Comparison of ENCODE assay signal across 18 mouse cellular contexts in the genomic region with DNA sequence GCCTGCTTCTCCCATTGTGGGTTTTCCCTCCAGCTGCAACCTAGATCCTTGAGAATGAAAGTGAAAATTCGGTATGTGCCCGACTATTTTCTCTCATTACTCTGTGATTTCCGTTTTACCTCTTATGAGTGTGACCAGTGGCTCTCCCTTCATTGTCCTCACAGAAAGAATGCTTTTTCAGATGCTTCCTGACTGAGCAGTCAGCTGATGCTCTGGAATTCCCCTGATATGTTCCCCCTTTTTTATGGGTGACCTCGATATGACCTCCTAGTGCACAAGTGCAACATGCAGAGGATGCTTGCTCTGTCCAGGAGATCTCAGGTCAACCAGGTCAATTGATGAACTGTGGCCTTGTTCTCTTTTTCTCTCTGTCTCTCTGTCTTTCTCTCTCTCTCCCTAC. TPM values are rescaled to one million over a fixed set of nuclear protein-coding genes. Genes with fewer than 3 reads are reported as not detected.
DNase-seq lines count a peak whose midpoint lies in the region; ATAC-seq and TF ChIP-seq lines count a peak whose summit lies in the region.
"Had no signal": no experiment of that assay in that cellular context is flagged by ENCODE, and none has a peak within 500 bp of the region (broad histone marks: within the 10 kb centered on the region; RNA-seq: fewer than 3 reads in every experiment).

No protein-coding gene starts in this region.

- intact Hi-C loops in heart, adult 2 months (cut with DNase I), result loop anchor here (5.0 kb wide), 1 partner anchor 85 kb away; no protein-coding TSS in a partner anchor

- no peak overlapping the region for H3K4me2 ChIP-seq in heart, embryonic 11.5 days
- H3K4me2 ChIP-seq in heart, postnatal 0 days (ENCODE audit: low read depth, low read length), result no peak overlapping the region
- H3K4me2 ChIP-seq: hindbrain, embryonic 13.5 days; intestine, embryonic 15.5 days; limb, embryonic 15.5 days; lung, embryonic 15.5 days; neural tube, embryonic 13.5 days had no signal

- no peak for TF ChIP-seq POLR2A in heart, adult 2 months (IDR thresholded peaks at IDR 0.05; ENCODE audit: insufficient read depth, low read depth, low read length)

- no peak overlapping the region for H3K4me3 ChIP-seq in heart, adult 2 months
- H3K4me3 ChIP-seq in heart, embryonic 11.5 days (ENCODE audit: low read depth, low read length), result no peak overlapping the region
- H3K4me3 ChIP-seq in heart, postnatal 0 days (ENCODE audit: low read depth, low read length), result no peak overlapping the region
- H3K4me3 ChIP-seq: hindbrain, embryonic 13.5 days; intestine, embryonic 15.5 days; limb, embryonic 15.5 days; lung, embryonic 15.5 days; midbrain, embryonic 10.5 days; neural tube, embryonic 13.5 days had no signal

- 0 out of 2 replicates have a peak, but pooled peaks have one; percentile 6 for TF ChIP-seq EP300 in heart, adult 2 months (IDR thresholded peaks at IDR 0.05; ENCODE audit: insufficient read depth, low read depth, low read length)
- TF ChIP-seq EP300 in heart, postnatal 0 days (IDR thresholded peaks at IDR 0.05; ENCODE audit: low read depth), result 0 out of 2 replicates have a peak, but pooled peaks have one; percentile 71

- no peaks in the 10 kb centered on the region for H3K9me3 ChIP-seq in heart, embryonic 11.5 days (replicated peaks; ENCODE audit: control insufficient read depth, low read length)
- H3K9me3 ChIP-seq in heart, postnatal 0 days (replicated peaks; ENCODE audit: control insufficient read depth, low read length), result no peaks in the 10 kb centered on the region
- H3K9me3 ChIP-seq: intestine, embryonic 15.5 days; limb, embryonic 15.5 days; lung, embryonic 15.5 days; midbrain, embryonic 10.5 days; neural tube, embryonic 13.5 days had no signal

- H3K9ac ChIP-seq in heart, adult 2 months (ENCODE audit: low read depth, low read length), result no peak overlapping the region
- H3K9ac ChIP-seq in heart, embryonic 11.5 days (ENCODE audit: low read depth, low read length), result no peak overlapping the region
- no peak overlapping the region for H3K9ac ChIP-seq in heart, postnatal 0 days (replicated peaks; ENCODE audit: low read depth, low read length)
- H3K9ac ChIP-seq: hindbrain, embryonic 13.5 days; intestine, embryonic 15.5 days; limb, embryonic 15.5 days; lung, embryonic 15.5 days; neural tube, embryonic 13.5 days had no signal

- ATAC-seq in heart, embryonic 11.5 days (replicated peaks; ENCODE audit: insufficient number of reproducible peaks, low FRiP score, low TSS enrichment), result no peak
- ATAC-seq in granulocyte monocyte progenitor cell, adult 5-6 weeks (replicated peaks; ENCODE audit: poor library complexity, severe bottlenecking), result 0 out of 2 replicates have a peak, but pooled peaks have one; percentile 20
- ATAC-seq in heart, postnatal 0 days (ENCODE audit: insufficient read depth, low read depth), result peak; percentile 88
- no peak for ATAC-seq in megakaryocyte-erythroid progenitor cell, adult 5-6 weeks (replicated peaks; ENCODE audit: low FRiP score, low TSS enrichment, poor library complexity, severe bottlenecking)
- ATAC-seq: forebrain, embryonic 16.5 days; intestine, embryonic 15.5 days had no signal

- WGBS in heart, adult 2 months, result 30% methylated on average over 4 of the region's 4 CpGs
- 51% methylated on average over 4 of the region's 4 CpGs for WGBS in heart, embryonic 11.5 days (ENCODE audit: insufficient replicate concordance)
- 37% methylated on average over 4 of the region's 4 CpGs for WGBS in heart, postnatal 0 days

- H3K79me2 ChIP-seq in heart, adult 2 months (replicated peaks; ENCODE audit: control insufficient read depth, insufficient read depth, low read length), result no peaks in the 10 kb centered on the region

- TF ChIP-seq CTCF in heart, adult 2 months (IDR thresholded peaks at IDR 0.05), result no peak
- TF ChIP-seq CTCF in heart, postnatal 0 days (IDR thresholded peaks at IDR 0.05; ENCODE audit: low read depth), result no peak

- no peaks in the 10 kb centered on the region for H3K27me3 ChIP-seq in heart, adult 2 months (ENCODE audit: control insufficient read depth, insufficient read depth, low read length)
- H3K27me3 ChIP-seq in heart, embryonic 11.5 days (ENCODE audit: control insufficient read depth, insufficient read depth, low read length), result no peaks in the 10 kb centered on the region
- H3K27me3 ChIP-seq in heart, postnatal 0 days (ENCODE audit: control insufficient read depth, insufficient read depth, low read length), result no peaks in the 10 kb centered on the region
- H3K27me3 ChIP-seq: hindbrain, embryonic 13.5 days; intestine, embryonic 15.5 days; limb, embryonic 15.5 days; lung, embryonic 15.5 days; neural tube, embryonic 13.5 days had no signal

- peak in 1 of 2 experiments; percentile 18 for DNase-seq in heart, adult 2 months
- peak; percentile 14 for DNase-seq in kidney, postnatal 14 days
- no peak for DNase-seq in kidney, postnatal 10 days
- peak; percentile 69 for DNase-seq in heart, postnatal 0 days (ENCODE audit: low spot score)
- DNase-seq: adrenal gland, adult 2 months; cerebellum, adult 11-12 months; gastrocnemius, postnatal 14 days; thymus, adult 2 months had no signal

- H3K36me3 ChIP-seq in heart, adult 2 months (ENCODE audit: control insufficient read depth, insufficient read depth, low read length), result peaks cover 6% of the 10 kb centered on the region
- no peaks in the 10 kb centered on the region for H3K36me3 ChIP-seq in heart, embryonic 11.5 days (ENCODE audit: control insufficient read depth, insufficient read depth, low read length)
- no peaks in the 10 kb centered on the region for H3K36me3 ChIP-seq in heart, postnatal 0 days (replicated peaks; ENCODE audit: control insufficient read depth, insufficient read depth, low read length)
- H3K36me3 ChIP-seq: hindbrain, embryonic 13.5 days; intestine, embryonic 15.5 days; limb, embryonic 15.5 days; lung, embryonic 15.5 days; midbrain, embryonic 10.5 days; neural tube, embryonic 13.5 days had no signal

- peaks cover 5% of the 10 kb centered on the region for H3K4me1 ChIP-seq in heart, adult 2 months (ENCODE audit: control insufficient read depth, insufficient read depth, low read length)
- H3K4me1 ChIP-seq in heart, embryonic 11.5 days (ENCODE audit: control insufficient read depth, insufficient read depth, low read length), result no peaks in the 10 kb centered on the region
- peaks cover 5% of the 10 kb centered on the region; the same call in 1 of the 2 replicates for H3K4me1 ChIP-seq in heart, postnatal 0 days (ENCODE audit: control insufficient read depth, insufficient read depth)
- H3K4me1 ChIP-seq: hindbrain, embryonic 13.5 days; limb, embryonic 15.5 days; midbrain, embryonic 10.5 days had no signal

- H3K27ac ChIP-seq in heart, adult 2 months, result peak overlapping the region; percentile 22
- H3K27ac ChIP-seq in heart, embryonic 11.5 days (ENCODE audit: low read depth, low read length), result no peak overlapping the region
- H3K27ac ChIP-seq in heart, postnatal 0 days (ENCODE audit: low read depth), result peak overlapping the region; percentile 71
- H3K27ac ChIP-seq: hindbrain, embryonic 13.5 days; intestine, embryonic 15.5 days; limb, embryonic 15.5 days; lung, embryonic 15.5 days; midbrain, embryonic 10.5 days; neural tube, embryonic 13.5 days had no signal

RNA-seq across cellular contexts. Expression of a gene that starts 56.3 kb away (rescaled TPM):
- total RNA-seq in heart, adult 2 months (2021), result 1 to 10 TPM; 6.3 to 7.2 TPM
- polyA plus RNA-seq in heart, adult 2 months (2012; rRNA removed), result 4.6 and 7.9 TPM in 2 replicates
- 12.5 and 15.0 TPM in 2 replicates for polyA plus RNA-seq in heart, embryonic 11.5 days (2014; fragmentation: Nextera tagmentation; extraction: Ambion mirVana)
- total RNA-seq in granulocyte monocyte progenitor cell, adult 5-6 weeks (2014; fragmentation: Nextera tagmentation), result 3.2 and 7.9 TPM in 2 replicates
- total RNA-seq in granulocyte monocyte progenitor cell, adult 5-6 weeks (2017), result 5.4 and 8.0 TPM in 2 replicates
- total RNA-seq in heart, postnatal 0 days (2014; rRNA removed; ENCODE audit: low replicate concordance), result 36.7 and 41.6 TPM in 2 replicates
- 20.6 and 20.7 TPM in 2 replicates for polyA plus RNA-seq in heart, postnatal 0 days (2015; fragmentation: Nextera tagmentation; extraction: Ambion mirVana)
- total RNA-seq in megakaryocyte-erythroid progenitor cell, adult 5-6 weeks (2014; fragmentation: Nextera tagmentation), result 3.5 and 8.3 TPM in 2 replicates
- 9.6 and 12.8 TPM in 2 replicates for total RNA-seq in megakaryocyte-erythroid progenitor cell, adult 5-6 weeks (2017)

Comparison
In these comparisons a context has a peak if more than half of its experiments do, and no peak if none do; other contexts are left out.
1. ATAC-seq: peak in granulocyte monocyte progenitor cell, adult 5-6 weeks (single experiment) and heart, postnatal 0 days (single experiment); none in heart, embryonic 11.5 days (single experiment) and megakaryocyte-erythroid progenitor cell, adult 5-6 weeks (single experiment).